Mouse (Mus musculus) liver, embryonic 15.5 days (tissue): ENCODE results near the gene Notch4. TPM values are rescaled to one million over a fixed set of nuclear protein-coding genes. Genes with fewer than 3 reads are reported as not detected.

Experiments used
- ATAC-seq: fragments of 200-750 bp; cut with Nextera tagmentation; 2 replicates; pipeline ENCODE4 v1.8.0; 2017; ENCODE audit warnings: moderate number of reproducible peaks, mild to moderate bottlenecking, moderate library complexity; ENCODE audit not compliant: insufficient read depth
- H3K27ac ChIP-seq: fragments of 300-500 bp; sonication (generic); replicated peaks from 2 replicates; pipeline ENCODE4 v1.5.1; 2015; ENCODE audit warnings: mild to moderate bottlenecking, inconsistent platforms
- H3K27me3 ChIP-seq: fragments of 300-500 bp; sonication (generic); 2 replicates; pipeline ENCODE4 v1.6.1; 2015; ENCODE audit warnings: mild to moderate bottlenecking, inconsistent platforms
- H3K36me3 ChIP-seq: fragments of 300-500 bp; sonication (generic); replicated peaks from 2 replicates; pipeline ENCODE4 v1.6.1; 2015; ENCODE audit warnings: moderate library complexity, mild to moderate bottlenecking, inconsistent platforms
- H3K4me1 ChIP-seq: fragments of 300-500 bp; sonication (generic); replicated peaks from 2 replicates; pipeline ENCODE4 v1.6.1; 2015; ENCODE audit warnings: inconsistent platforms
- H3K4me2 ChIP-seq: fragments of 300-500 bp; sonication (generic); 2 replicates; pipeline ENCODE4 v1.6.1; 2015; ENCODE audit warnings: moderate library complexity, mild to moderate bottlenecking, inconsistent platforms
- H3K4me3 ChIP-seq: fragments of 300-500 bp; sonication (generic); replicated peaks from 2 replicates; pipeline ENCODE4 v1.5.1; 2015; ENCODE audit warnings: mild to moderate bottlenecking, inconsistent platforms
- H3K9ac ChIP-seq: fragments of 300-500 bp; sonication (generic); 2 replicates; pipeline ENCODE4 v1.6.1; 2015; ENCODE audit warnings: moderate library complexity, mild to moderate bottlenecking, inconsistent platforms
- H3K9me3 ChIP-seq: fragments of 300-500 bp; sonication (generic); replicated peaks from 2 replicates; pipeline ENCODE4 v1.6.1; 2016; ENCODE audit warnings: inconsistent platforms
- WGBS: fragments of 180-500 bp; shearing (Covaris S2); methylation state at CpG from one replicate; pipeline ENCODE4 v1.1.7; 2015; ENCODE audit warnings: mixed read lengths; ENCODE audit not compliant: insufficient replicate concordance; 5-methylcytosine and 5-hydroxymethylcytosine counted together
- polyA plus RNA-seq: library from polyadenylated mRNA; unstranded; fragments of >200 nt; fragmentation: Nextera tagmentation; extraction: Ambion mirVana; gene quantifications from 2 replicates; pipeline ENCODE4 v1.2.1, GENCODE M21; 2015

The Notch4 gene
- polyA plus RNA-seq, 1 experiment from 2014 or later: 0.75 TPM

GRCm38 (mm10) chr17:34587423-34587811, 23.3 kb downstream of the Notch4 start:
- Histone ChIP-seq H3K4me1 (peaks cover 57% of the 10 kb centered on the region), H3K36me3 (no peaks in the 10 kb centered on the region), H3K4me2 (peak overlapping the region; percentile 100), H3K27me3 (peaks cover 12% of the 10 kb centered on the region; the same call in 1 of the 2 replicates), H3K9me3 (no peaks in the 10 kb centered on the region), H3K9ac (peak overlapping the region; percentile 91), H3K4me3 (peak overlapping the region; percentile 91), H3K27ac (peak overlapping the region; percentile 86)
- ATAC-seq: peak; percentile 87
- under 1% methylated on average over 50 of the region's 50 CpGs for WGBS

- H3K36me3 ChIP-seq: no peaks in the 10 kb centered on the region
- peak overlapping the region; percentile 86 for H3K27ac ChIP-seq
- H3K9ac ChIP-seq: peak overlapping the region; percentile 91
- peak overlapping the region; percentile 100 for H3K4me2 ChIP-seq
- H3K9me3 ChIP-seq: no peaks in the 10 kb centered on the region
- H3K27me3 ChIP-seq: peaks cover 12% of the 10 kb centered on the region; the same call in 1 of the 2 replicates
- WGBS: 1% methylated on average over 19 of the region's 19 CpGs
- no peak for ATAC-seq
- peaks cover 61% of the 10 kb centered on the region for H3K4me1 ChIP-seq
- H3K4me3 ChIP-seq: peak overlapping the region; percentile 91
These were observed 23.7 kb downstream of the Notch4 start for GRCm38 (mm10) chr17:34587814-34588213.

GRCm38 (mm10) chr17:34588767-34589166, 24.7 kb downstream of the Notch4 start:
- H3K4me3 ChIP-seq: peak overlapping the region; percentile 84
- peak overlapping the region; percentile 87; the same call in 1 of the 2 replicates for H3K27ac ChIP-seq

GRCm38 (mm10) chr17:34589206-34589605, 25.1 kb downstream of the Notch4 start:
- H3K4me1 ChIP-seq: peaks cover 75% of the 10 kb centered on the region
- H3K4me2 ChIP-seq: peak overlapping the region; percentile 100
- 0 out of 2 replicates have a peak, but pooled peaks cover 3% of the 10 kb centered on the region for H3K36me3 ChIP-seq
- H3K9me3 ChIP-seq: no peaks in the 10 kb centered on the region
- ATAC-seq: no peak
- H3K9ac ChIP-seq: peak overlapping the region; percentile 15; the same call in 1 of the 2 replicates
- peak overlapping the region; percentile 87 for H3K27ac ChIP-seq
- peaks cover 12% of the 10 kb centered on the region; the same call in 1 of the 2 replicates for H3K27me3 ChIP-seq
- 31% methylated on average over 7 of the region's 7 CpGs for WGBS
- H3K4me3 ChIP-seq: peak overlapping the region; percentile 84

More at GRCm38 (mm10) chr17:34588767-34589166, 24.7 kb downstream of the Notch4 start:
- Histone ChIP-seq H3K4me2 (peak overlapping the region; percentile 100), H3K36me3 (no peaks in the 10 kb centered on the region), H3K4me1 (peaks cover 70% of the 10 kb centered on the region), H3K9ac (no peak overlapping the region; the same call in 1 of the 2 replicates), H3K9me3 (no peaks in the 10 kb centered on the region), H3K27me3 (peaks cover 12% of the 10 kb centered on the region; the same call in 1 of the 2 replicates)
- 44% methylated on average over 3 of the region's 3 CpGs for WGBS
- ATAC-seq: no peak

GRCm38 (mm10) chr17:34589681-34590101, 25.6 kb downstream of the Notch4 start, which contains the start of gene Gpsm3:
Gene Gpsm3 (plus strand): TSS chr17:34589806.
- 8% methylated on average over 7 of the region's 7 CpGs for WGBS

GRCm38 (mm10) chr17:34590154-34590987, 26.3 kb downstream of the Notch4 start:
- H3K9ac ChIP-seq: peak overlapping the region; percentile 91; the same call in 1 of the 2 replicates
- peak overlapping the region; percentile 87 for H3K27ac ChIP-seq
- peaks cover 12% of the 10 kb centered on the region; the same call in 1 of the 2 replicates for H3K27me3 ChIP-seq
- peak overlapping the region; percentile 100 for H3K4me2 ChIP-seq
- peaks cover 15% of the 10 kb centered on the region for H3K36me3 ChIP-seq
- WGBS: 43% methylated on average over 15 of the region's 15 CpGs
- H3K4me3 ChIP-seq: peak overlapping the region; percentile 84
- no peaks in the 10 kb centered on the region for H3K9me3 ChIP-seq
- H3K4me1 ChIP-seq: peaks cover 81% of the 10 kb centered on the region
- no peak for ATAC-seq

More at GRCm38 (mm10) chr17:34589681-34590101, 25.6 kb downstream of the Notch4 start, which contains the start of gene Gpsm3:
- Histone ChIP-seq H3K9ac (peak within 1 kb of the TSS; percentile 91; the same call in 1 of the 2 replicates), H3K36me3 (peaks cover 8% of the 10 kb centered on the region), H3K4me3 (peak within 1 kb of the TSS; percentile 84), H3K4me1 (peaks cover 76% of the 10 kb centered on the region), H3K4me2 (peak within 1 kb of the TSS; percentile 100), H3K27me3 (peaks cover 12% of the 10 kb centered on the region; the same call in 1 of the 2 replicates), H3K27ac (peak within 1 kb of the TSS; percentile 87), H3K9me3 (no peaks in the 10 kb centered on the region)
- no peak for ATAC-seq

GRCm38 (mm10) chr17:34591029-34591993, 27.2 kb downstream of the Notch4 start, which contains the start of gene Pbx2:
Gene Pbx2 (plus strand): TSS chr17:34591266.
- Histone ChIP-seq H3K4me2 (peak within 1 kb of the TSS; percentile 100), H3K4me3 (peak within 1 kb of the TSS; percentile 84), H3K36me3 (peaks cover 23% of the 10 kb centered on the region), H3K9me3 (no peaks in the 10 kb centered on the region), H3K27me3 (peaks cover 3% of the 10 kb centered on the region; the same call in 1 of the 2 replicates), H3K4me1 (peaks cover 83% of the 10 kb centered on the region), H3K27ac (peak within 1 kb of the TSS; percentile 87), H3K9ac (peak within 1 kb of the TSS; percentile 91)
- no peak for ATAC-seq
- 5% methylated on average over 21 of the region's 21 CpGs for WGBS

- Histone ChIP-seq H3K27me3 (no peaks in the 10 kb centered on the region), H3K4me2 (peak overlapping the region; percentile 100), H3K4me1 (peaks cover 81% of the 10 kb centered on the region), H3K4me3 (peak overlapping the region; percentile 84), H3K36me3 (peaks cover 23% of the 10 kb centered on the region), H3K27ac (peak overlapping the region; percentile 87), H3K9ac (peak overlapping the region; percentile 91), H3K9me3 (no peaks in the 10 kb centered on the region)
- peak; percentile 56 for ATAC-seq
- WGBS: 1% methylated on average over 35 of the region's 35 CpGs
These were observed 27.9 kb downstream of the Notch4 start for GRCm38 (mm10) chr17:34591994-34592375.

- 3% methylated on average over 32 of the region's 32 CpGs for WGBS
- H3K27ac ChIP-seq: peak overlapping the region; percentile 87
- peak overlapping the region; percentile 91 for H3K9ac ChIP-seq
- H3K9me3 ChIP-seq: no peaks in the 10 kb centered on the region
- peak overlapping the region; percentile 84 for H3K4me3 ChIP-seq
- H3K4me1 ChIP-seq: peaks cover 83% of the 10 kb centered on the region
- ATAC-seq: no peak
- peaks cover 23% of the 10 kb centered on the region for H3K36me3 ChIP-seq
- peak overlapping the region; percentile 100 for H3K4me2 ChIP-seq
- H3K27me3 ChIP-seq: no peaks in the 10 kb centered on the region
These were observed 28.8 kb downstream of the Notch4 start for GRCm38 (mm10) chr17:34592581-34593549.
